Mouse (Mus musculus): Measurements from ENCODE around the gene Cygb.

The Cygb gene

DNA sequence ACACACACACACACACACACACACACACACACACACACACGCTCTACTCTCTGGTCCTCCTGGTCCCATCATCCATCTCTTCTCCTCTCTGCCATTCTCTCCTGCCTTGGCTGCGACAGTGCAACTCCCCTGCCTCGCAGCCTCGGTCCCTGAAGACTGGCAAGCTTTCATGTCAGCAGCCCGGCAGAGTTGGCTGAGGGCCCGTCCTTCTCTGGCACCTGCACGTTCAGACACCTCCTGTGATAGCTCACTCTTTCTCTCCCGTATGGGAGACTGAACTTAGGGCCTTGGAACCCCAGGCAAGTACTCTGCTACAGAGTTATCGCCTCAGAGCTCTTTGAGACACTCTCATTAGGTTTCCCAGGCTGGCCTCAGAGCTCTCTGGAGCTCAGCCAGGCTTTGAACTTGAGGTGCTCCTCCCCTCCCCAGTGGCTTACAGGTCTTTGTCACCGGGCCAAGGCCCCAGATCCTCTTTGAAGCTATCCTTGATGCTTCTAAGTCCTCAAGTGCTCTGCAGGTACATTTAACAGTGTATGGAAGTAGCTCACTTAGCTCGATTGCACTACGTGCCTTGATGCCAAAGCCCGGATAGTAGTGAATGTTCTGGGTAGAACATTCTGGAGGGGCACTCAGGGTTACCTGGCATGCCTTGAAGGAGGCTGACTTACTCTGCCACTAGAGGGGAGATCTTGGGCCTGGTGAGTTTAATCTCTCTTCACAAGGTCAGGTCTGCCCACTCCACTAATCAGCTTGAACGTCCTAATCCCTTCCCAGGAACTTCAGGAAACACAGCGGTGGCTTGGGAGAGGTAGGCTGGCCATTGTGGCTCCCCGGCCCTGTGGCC, 2.5 kb upstream of the Cygb start:
- DNase-seq (ENCODE audit: low spot score) = no peak

- DNase-seq (ENCODE audit: low spot score) = peak; percentile 50
These were observed 348 bp downstream of the Cygb start for GRCm38 (mm10) chr11:116653709-116654221.

GRCm38 (mm10) chr11:116653234-116653633, 879 bp downstream of the Cygb start, which contains the start of gene Prcd:
TSS of gene Prcd (plus strand) at chr11:116653534.
- no peak for DNase-seq (ENCODE audit: low spot score)

DNA sequence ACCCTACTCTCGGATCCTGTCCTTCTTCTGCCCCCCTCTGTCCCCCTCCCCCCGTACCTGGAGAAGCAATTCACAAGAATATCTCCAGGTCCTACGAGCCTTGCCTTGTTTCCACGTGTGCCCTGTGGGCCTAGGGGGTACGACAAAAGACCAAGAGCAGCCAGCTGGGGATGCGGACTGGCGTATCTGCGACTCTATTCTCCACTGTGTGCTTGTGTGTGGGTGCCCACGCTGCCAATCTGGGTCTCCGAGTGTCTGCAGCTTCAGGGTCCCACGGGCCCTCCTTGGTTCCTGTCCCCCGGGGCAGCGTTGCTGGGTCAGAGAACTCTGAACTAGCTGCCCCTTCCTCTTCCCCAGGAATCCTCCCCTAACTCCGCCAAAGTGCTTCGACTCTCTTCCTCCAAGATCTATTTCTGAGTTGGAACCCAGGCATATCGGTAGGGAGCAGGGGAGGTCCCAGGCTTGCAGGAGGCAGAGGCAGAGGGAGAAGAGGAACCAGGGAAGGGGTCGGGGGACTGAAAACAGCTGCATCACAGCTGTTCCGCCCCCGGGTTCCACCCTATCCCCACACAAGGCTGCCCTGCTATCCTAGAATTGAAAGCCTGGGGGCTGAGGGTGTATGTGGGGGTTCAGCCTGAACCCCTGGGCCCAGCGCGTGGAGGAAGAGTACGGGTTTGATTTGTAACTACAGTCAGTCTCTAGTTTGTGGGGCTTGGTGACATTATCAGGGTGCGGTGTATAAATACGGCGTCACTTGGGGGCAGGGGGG, 1.6 kb downstream of the Cygb start:
- no peak for DNase-seq (ENCODE audit: low spot score)

- DNase-seq (ENCODE audit: low spot score) = no peak
These were observed 2.8 kb downstream of the Cygb start for GRCm38 (mm10) chr11:116651339-116651738.

DNA sequence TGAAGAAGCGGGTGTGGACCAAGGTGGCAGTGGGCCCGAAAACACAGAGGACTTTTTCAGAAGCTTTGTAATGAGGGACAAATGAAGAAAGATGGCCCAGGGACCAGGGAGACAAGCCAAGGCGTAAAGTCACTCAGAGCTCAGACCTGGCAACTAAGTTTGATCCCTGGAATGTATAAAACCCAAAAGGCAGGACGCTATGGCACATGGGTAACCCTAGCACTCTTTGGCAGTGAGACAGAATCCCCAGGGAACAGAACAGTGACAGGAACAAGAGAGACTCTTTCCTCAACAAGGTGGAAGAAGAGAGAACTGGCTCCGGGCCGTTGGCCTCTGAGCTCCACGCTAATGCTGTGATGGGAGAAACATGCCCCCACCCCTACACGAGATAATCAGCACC, 3.3 kb downstream of the Cygb start:
- no peak for DNase-seq (ENCODE audit: low spot score)

DNA sequence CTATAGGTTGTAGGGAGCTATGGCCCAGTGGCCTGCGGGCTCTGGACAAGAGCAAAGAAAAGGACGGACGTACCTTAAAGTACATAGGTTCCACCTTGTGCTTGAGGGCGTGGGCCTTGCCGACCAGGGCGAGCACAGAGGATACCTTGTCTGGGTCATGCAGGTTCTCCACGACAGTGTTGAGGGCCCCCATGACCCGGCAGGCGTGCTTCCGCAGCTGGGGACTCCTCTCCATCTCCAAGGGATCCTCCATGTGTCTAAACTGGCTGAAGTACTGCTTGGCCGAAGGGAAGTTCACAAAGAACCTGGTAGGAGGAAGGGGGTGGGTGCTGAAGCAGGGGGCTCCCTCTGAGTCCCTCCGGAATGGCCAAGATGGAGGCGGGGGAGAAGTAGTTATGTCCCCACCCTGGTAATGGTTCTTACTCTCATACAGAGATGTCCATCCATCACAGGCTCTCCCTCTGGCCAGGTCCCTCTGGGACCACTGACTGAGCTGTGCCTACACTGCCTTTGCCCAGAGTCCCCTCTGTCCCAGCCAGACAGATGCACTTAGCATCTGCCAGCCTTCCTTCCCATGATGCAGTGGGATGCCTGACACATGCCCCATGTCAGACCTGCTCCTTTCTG, 4.3 kb downstream of the Cygb start:
- DNase-seq (ENCODE audit: low spot score) = no peak

- DNase-seq (ENCODE audit: low spot score) = peak; percentile 44
These were observed 5.1 kb downstream of the Cygb start for GRCm38 (mm10) chr11:116648976-116649375.

DNA sequence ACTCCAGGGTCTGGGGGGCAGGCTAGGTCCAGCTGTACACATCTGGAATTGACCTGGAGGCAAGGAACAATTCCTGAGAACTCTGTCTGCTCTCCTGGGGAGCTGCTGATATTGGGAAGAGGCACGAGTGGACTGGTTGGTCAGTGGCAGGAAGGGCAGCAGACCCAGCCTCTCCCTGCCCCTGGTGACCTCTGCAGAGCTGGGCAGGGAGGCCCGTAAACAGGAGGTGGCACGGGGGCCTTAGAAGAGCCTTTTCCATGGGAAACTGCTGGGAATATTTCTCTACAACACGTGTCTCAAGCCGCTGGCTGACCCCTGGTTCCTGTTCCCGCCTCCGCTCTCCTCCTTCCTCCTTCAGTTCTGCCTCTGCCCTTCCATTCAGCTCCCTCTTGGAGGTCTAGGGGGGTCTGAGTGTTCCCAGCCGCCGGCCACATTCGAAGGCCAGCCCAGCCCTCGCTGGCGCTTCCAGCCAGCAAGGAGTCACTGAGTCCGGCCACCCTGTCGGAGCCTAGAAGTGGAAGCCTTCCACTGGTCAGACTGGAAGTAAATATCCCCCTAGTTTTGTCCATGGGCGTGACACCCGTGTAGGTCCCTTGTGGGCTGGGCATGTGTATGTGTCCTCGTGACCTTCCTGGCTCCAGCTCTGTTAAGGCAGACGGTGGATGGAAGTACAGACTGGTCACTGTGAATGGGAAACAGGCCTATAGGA, 5.7 kb downstream of the Cygb start:
- peak; percentile 74 for DNase-seq (ENCODE audit: low spot score)

- DNase-seq (ENCODE audit: low spot score) = peak; percentile 62
These were observed 6.6 kb downstream of the Cygb start for GRCm38 (mm10) chr11:116647340-116647991.

DNA sequence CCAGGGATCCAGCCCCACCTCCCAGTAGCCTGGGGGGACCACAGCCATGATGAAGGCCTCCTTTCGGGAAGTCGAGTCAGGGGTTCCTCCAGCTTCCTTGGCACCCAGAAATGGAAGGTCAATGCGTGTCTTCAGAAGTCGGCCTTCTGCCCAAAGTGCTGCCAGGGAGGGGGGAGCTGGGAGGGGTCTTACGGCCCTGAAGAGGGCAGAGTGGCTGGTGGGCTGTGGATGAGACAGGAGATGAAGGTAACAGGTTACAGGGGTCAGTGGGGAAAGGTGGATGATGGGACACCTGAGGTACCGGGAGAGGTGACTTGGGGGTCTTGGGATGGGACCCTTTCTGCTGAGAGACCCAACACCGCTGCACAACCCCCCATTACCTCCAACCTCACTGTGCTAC, 7.3 kb downstream of the Cygb start:
- no peak for DNase-seq (ENCODE audit: low spot score)

DNA sequence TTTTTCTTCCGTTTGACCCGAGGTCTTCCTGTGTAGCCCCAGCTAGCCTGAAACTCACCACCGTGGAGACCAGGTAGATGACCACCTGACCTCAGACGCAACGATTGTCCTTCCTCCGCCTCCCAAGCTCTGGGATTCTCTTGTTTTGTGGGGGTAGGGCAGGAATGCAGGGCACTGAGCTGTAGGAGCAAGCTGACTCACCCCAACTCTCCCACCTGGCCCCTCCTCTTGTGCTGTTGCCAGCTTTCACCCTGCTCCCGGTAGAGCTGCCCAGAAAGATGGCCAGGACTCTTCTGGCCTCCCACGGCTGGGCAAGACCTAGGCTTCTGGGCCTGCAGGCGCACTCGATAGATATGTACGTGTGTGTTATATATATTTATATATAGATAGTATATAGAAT, 8.0 kb downstream of the Cygb start:
- no peak for DNase-seq (ENCODE audit: low spot score)

DNA sequence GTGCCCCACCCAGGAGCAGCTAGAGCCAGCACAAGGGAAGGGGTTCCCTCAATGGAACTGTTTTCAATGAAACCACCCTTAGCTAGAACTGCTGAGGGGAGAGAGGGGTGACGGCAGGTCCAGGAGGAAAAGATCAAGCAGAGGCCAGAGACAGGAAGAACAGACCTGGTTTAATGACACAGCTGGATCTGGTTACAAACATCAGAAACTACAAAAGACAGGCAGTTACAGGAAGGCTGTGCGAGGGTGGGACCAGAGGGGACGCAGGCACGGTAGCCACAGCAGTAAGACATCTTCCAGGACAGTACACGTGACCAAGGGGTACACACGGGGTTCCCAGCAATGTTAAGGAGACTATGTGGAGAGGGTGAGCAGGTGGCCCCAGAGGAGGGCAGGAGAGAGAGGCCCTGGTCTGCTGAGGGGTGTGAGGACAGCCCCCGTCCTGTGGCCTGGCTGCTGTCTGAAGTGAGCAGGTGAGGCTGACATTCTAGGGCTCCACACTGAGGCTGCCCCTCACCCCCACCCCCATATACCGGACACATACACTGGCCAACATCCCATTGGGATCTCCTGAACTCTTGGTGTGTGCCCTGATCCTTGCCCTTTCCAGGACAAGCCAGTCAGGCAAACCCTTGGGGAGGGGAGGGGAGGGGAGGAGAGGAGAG, 8.5 kb downstream of the Cygb start:
- DNase-seq (ENCODE audit: low spot score) = no peak

DNA sequence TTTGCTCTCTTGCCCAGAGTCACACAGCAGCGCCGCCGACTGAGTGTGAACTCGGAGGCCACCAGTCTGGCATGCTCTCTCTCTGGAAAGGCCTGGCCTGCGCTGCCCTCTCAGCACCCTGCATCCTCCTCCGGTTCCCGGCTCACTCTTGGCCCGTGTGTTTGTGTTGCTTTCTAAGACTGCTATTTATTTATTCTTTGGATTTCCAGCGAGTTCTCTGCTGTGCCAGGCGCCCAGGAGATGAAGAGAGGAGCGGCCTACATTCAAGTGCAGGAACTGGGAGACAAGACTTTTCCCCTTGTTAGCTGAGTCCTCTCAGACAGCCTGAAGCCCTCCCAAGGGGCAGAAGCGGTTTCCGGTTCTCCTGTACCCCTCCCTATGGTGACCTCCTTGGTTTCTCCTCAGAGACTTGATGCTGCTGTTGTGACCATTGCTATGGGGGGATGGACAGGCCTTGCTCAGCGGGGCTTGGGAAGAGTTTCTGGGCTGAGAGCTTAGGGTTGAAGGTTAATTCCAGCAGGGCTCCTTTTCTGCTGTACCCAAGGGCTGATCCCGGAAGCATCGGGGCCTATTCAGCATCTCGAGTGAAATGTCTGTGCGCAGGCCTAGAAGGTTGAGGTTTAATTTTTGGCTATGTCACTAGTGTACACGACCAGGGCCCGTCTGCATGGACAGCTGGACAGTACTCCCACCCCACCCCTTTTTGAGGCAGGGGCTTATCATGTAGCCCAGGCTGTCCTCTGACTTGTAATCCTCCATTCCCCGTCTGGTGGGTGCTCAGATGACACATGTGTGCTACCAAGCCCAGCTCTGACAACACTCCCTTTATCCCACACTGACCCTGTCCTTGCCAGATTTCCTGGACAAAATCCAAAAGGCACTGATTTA, 9.6 kb downstream of the Cygb start:
- no peak for DNase-seq (ENCODE audit: low spot score)

- no peak for DNase-seq (ENCODE audit: low spot score)
These were observed 10.4 kb downstream of the Cygb start for GRCm38 (mm10) chr11:116643579-116644224.

DNA sequence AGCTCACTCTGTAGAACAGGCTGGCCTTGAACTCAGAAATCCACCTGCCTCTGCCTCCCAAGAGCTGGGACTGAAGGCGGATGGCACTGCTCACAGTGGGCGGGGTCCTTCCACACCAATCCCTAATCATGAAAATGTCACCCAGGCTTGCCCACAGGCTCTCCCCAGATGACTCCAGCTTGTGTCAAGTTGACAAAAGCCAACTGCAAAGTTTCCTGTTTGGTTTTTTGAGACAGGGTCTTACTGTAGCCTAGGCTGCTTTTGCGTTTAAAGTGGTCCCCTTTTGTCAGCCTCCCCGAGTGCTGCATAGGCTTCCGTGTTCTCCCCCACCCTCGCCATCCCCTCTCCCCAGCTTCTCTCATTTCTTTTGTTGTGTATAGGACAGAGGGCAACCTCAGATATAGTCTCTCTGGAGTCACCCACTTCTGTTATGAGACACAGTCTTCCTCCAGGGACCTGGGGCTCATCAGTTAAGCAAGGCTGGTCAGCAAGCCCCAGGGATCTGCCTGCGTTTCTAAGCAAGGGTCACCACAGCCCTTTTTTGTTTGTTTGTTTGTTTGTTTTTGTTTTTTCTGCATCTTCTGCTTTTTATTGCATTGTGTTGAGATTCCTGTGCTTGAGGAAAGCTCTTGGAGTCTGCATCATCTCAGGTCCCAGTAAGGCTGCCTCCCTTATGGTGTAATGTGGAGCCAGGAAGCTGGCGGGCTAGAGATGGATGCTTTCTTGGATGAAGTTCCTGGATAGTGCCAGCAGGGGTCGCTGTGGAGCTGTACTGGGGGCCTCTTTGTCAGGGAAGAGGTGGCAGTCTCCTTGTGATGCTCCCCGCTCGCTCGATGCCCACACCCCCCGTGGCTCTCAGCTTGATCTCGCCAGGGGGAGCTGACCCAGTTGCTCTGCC, 11.2 kb downstream of the Cygb start:
- peak; percentile 90 for DNase-seq (ENCODE audit: low spot score)

DNA sequence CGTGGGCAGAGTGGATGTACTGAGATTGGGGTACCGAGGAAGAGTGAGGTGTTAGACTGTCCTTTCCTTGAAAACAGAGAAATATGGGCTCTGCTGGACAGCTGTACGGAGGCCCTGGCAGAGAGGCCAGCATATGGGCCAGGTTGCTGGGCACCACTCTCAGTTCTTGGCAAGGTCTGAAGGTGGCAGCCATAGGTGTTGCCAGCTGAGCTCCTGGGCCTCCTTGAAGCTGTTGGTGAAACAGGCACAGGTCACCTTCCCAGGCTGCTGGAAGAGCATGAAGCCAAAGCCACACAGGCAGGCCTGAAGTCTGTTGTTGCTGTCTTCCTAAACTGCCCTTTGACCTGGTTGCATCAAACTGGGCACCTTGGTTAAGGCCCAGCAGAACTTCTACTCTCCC, 12.4 kb downstream of the Cygb start:
- DNase-seq (ENCODE audit: low spot score) = no peak

GRCm38 (mm10) chr11:116641168-116641567, 12.9 kb downstream of the Cygb start:
- peak; percentile 52 for DNase-seq (ENCODE audit: low spot score)

All from urinary bladder, postnatal 14 days (tissue).